Mouse (Mus musculus) limb, embryonic 11.5 days (tissue): ENCODE results near the gene Nhlrc1. TPM values are rescaled to one million over a fixed set of nuclear protein-coding genes. Genes with fewer than 3 reads are reported as not detected.

ENCODE experiments used
- ATAC-seq: fragments of 200-750 bp; cut with Nextera tagmentation; 2 replicates; pipeline ENCODE4 v1.8.0; 2017; ENCODE audit warnings: low read depth; ENCODE audit not compliant: insufficient number of reproducible peaks, low FRiP score, low TSS enrichment
- DNase-seq: peaks from one replicate; pipeline ENCODE4 v3.0.0-alpha.2; 2015; ENCODE audit warnings: low spot score
- H3K27ac ChIP-seq: fragments of 300-500 bp; sonication (generic); replicated peaks from 2 replicates; pipeline ENCODE4 v1.5.1; 2014; ENCODE audit warnings: low read depth, mild to moderate bottlenecking, low read length
- H3K27me3 ChIP-seq: fragments of 300-500 bp; sonication (generic); 2 replicates; pipeline ENCODE4 v1.6.1; 2014; ENCODE audit warnings: mild to moderate bottlenecking, low read length, mixed read lengths; ENCODE audit not compliant: control insufficient read depth, insufficient read depth
- H3K36me3 ChIP-seq: fragments of 300-500 bp; sonication (generic); 2 replicates; pipeline ENCODE4 v1.6.1; 2014; ENCODE audit warnings: mild to moderate bottlenecking, low read length, moderate library complexity, mixed read lengths; ENCODE audit not compliant: control insufficient read depth, insufficient read depth
- H3K4me1 ChIP-seq: fragments of 300-500 bp; sonication (generic); 2 replicates; pipeline ENCODE4 v1.6.1; 2014; ENCODE audit warnings: low read length, mixed read lengths; ENCODE audit not compliant: control insufficient read depth, insufficient read depth
- H3K4me2 ChIP-seq: fragments of 300-500 bp; sonication (generic); 2 replicates; pipeline ENCODE4 v1.6.1; 2014; ENCODE audit warnings: low read depth, mild to moderate bottlenecking, moderate library complexity; ENCODE audit not compliant: severe bottlenecking
- H3K4me3 ChIP-seq: fragments of 300-500 bp; sonication (generic); 2 replicates; pipeline ENCODE4 v1.5.1; 2014; ENCODE audit warnings: low read depth, low read length
- H3K9ac ChIP-seq: fragments of 300-500 bp; sonication (generic); 2 replicates; pipeline ENCODE4 v1.6.1; 2014; ENCODE audit warnings: mild to moderate bottlenecking, low read length
- H3K9me3 ChIP-seq: fragments of 300-500 bp; sonication (generic); 2 replicates; pipeline ENCODE4 v1.6.1; 2016; ENCODE audit warnings: low read length; ENCODE audit not compliant: control insufficient read depth
- WGBS: fragments of 180-500 bp; shearing (Covaris S2); extraction: QIAGEN DNeasy Blood & Tissue Kit; methylation state at CpG from one replicate; pipeline ENCODE4 v1.1.7; 2014; 5-methylcytosine and 5-hydroxymethylcytosine counted together
- polyA plus RNA-seq: library from polyadenylated mRNA; unstranded; fragments of >200 nt; fragmentation: Nextera tagmentation; extraction: Ambion mirVana; gene quantifications from 2 replicates; pipeline ENCODE4 v1.2.1, GENCODE M21; 2014

Nhlrc1 gene
- polyA plus RNA-seq, 1 experiment from 2014 or later, result 3.1 TPM

GRCm38 (mm10) chr13:47020798-47021197 is 6.1 kb upstream of the Nhlrc1 start:
- no peak for ATAC-seq
- Histone ChIP-seq H3K4me3 (no peak overlapping the region), H3K27ac (no peak overlapping the region), H3K27me3 (no peaks in the 10 kb centered on the region), H3K9ac (no peak overlapping the region), H3K4me2 (no peak overlapping the region), H3K4me1 (no peaks in the 10 kb centered on the region), H3K36me3 (no peaks in the 10 kb centered on the region), H3K9me3 (no peaks in the 10 kb centered on the region)
- 75% methylated on average over 7 of the region's 7 CpGs for WGBS
- no peak for DNase-seq

- Histone ChIP-seq H3K4me2 (no peak overlapping the region), H3K36me3 (no peaks in the 10 kb centered on the region), H3K9me3 (no peaks in the 10 kb centered on the region), H3K4me3 (no peak overlapping the region), H3K4me1 (no peaks in the 10 kb centered on the region), H3K27ac (no peak overlapping the region), H3K27me3 (no peaks in the 10 kb centered on the region), H3K9ac (no peak overlapping the region)
- ATAC-seq (no peak), DNase-seq (no peak)
- 83% methylated on average over 7 of the region's 7 CpGs for WGBS
These were observed 5.1 kb upstream of the Nhlrc1 start for GRCm38 (mm10) chr13:47019774-47020173.

GRCm38 (mm10) chr13:47017259-47017658 is 2.6 kb upstream of the Nhlrc1 start:
- Histone ChIP-seq H3K4me3 (no peak overlapping the region), H3K4me1 (0 out of 2 replicates have a peak, but pooled peaks cover 2% of the 10 kb centered on the region), H3K4me2 (no peak overlapping the region), H3K9ac (no peak overlapping the region), H3K36me3 (no peaks in the 10 kb centered on the region), H3K27ac (no peak overlapping the region), H3K9me3 (no peaks in the 10 kb centered on the region; the same call in 1 of the 2 replicates), H3K27me3 (no peaks in the 10 kb centered on the region)
- ATAC-seq (no peak), DNase-seq (peak; percentile 48)
- 54% methylated on average over 5 of the region's 5 CpGs for WGBS

- H3K36me3 ChIP-seq, result no peaks in the 10 kb centered on the region
- peak overlapping the region; percentile 91; the same call in 1 of the 2 replicates for H3K4me2 ChIP-seq
- H3K9me3 ChIP-seq, result no peaks in the 10 kb centered on the region; the same call in 1 of the 2 replicates
- DNase-seq, result no peak
- no peak overlapping the region for H3K27ac ChIP-seq
- 74% methylated on average over 5 of the region's 5 CpGs for WGBS
- H3K9ac ChIP-seq, result no peak overlapping the region
- no peaks in the 10 kb centered on the region for H3K27me3 ChIP-seq
- no peak for ATAC-seq
- H3K4me1 ChIP-seq, result 0 out of 2 replicates have a peak, but pooled peaks cover 2% of the 10 kb centered on the region
- H3K4me3 ChIP-seq, result no peak overlapping the region
These were observed 498 bp upstream of the Nhlrc1 start for GRCm38 (mm10) chr13:47015195-47015501.

GRCm38 (mm10) chr13:47013740-47014139 is 910 bp downstream of the Nhlrc1 start:
- no peak overlapping the region for H3K27ac ChIP-seq
- no peak overlapping the region for H3K4me3 ChIP-seq
- H3K9me3 ChIP-seq, result peaks cover 2% of the 10 kb centered on the region; the same call in 1 of the 2 replicates
- peak; percentile 24 for DNase-seq
- H3K4me1 ChIP-seq, result 0 out of 2 replicates have a peak, but pooled peaks cover 2% of the 10 kb centered on the region
- peak overlapping the region; percentile 91; the same call in 1 of the 2 replicates for H3K4me2 ChIP-seq
- H3K9ac ChIP-seq, result no peak overlapping the region
- no peaks in the 10 kb centered on the region for H3K27me3 ChIP-seq
- no peak for ATAC-seq
- H3K36me3 ChIP-seq, result no peaks in the 10 kb centered on the region
- WGBS, result 56% methylated on average over 10 of the region's 10 CpGs

GRCm38 (mm10) chr13:47001590-47001989 is 13.1 kb downstream of the Nhlrc1 start:
- DNase-seq, result no peak
- H3K27ac ChIP-seq, result no peak overlapping the region
- no peaks in the 10 kb centered on the region for H3K36me3 ChIP-seq
- no peak overlapping the region for H3K9ac ChIP-seq
- no peaks in the 10 kb centered on the region for H3K4me1 ChIP-seq
- no peak overlapping the region for H3K4me3 ChIP-seq
- no peaks in the 10 kb centered on the region for H3K27me3 ChIP-seq
- 84% methylated on average over 4 of the region's 4 CpGs for WGBS
- no peak overlapping the region for H3K4me2 ChIP-seq
- no peaks in the 10 kb centered on the region for H3K9me3 ChIP-seq
- no peak for ATAC-seq

- H3K27ac ChIP-seq, result no peak overlapping the region
- H3K9me3 ChIP-seq, result no peaks in the 10 kb centered on the region
- WGBS, result 59% methylated on average over 5 of the region's 5 CpGs
- H3K9ac ChIP-seq, result no peak overlapping the region
- H3K4me2 ChIP-seq, result no peak overlapping the region
- DNase-seq, result no peak
- no peaks in the 10 kb centered on the region for H3K36me3 ChIP-seq
- H3K4me3 ChIP-seq, result no peak overlapping the region
- H3K4me1 ChIP-seq, result no peaks in the 10 kb centered on the region
- H3K27me3 ChIP-seq, result no peaks in the 10 kb centered on the region
- no peak for ATAC-seq
These were observed 15.2 kb downstream of the Nhlrc1 start for GRCm38 (mm10) chr13:46999498-46999897.

- no peak overlapping the region for H3K9ac ChIP-seq
- no peak for DNase-seq
- no peaks in the 10 kb centered on the region for H3K36me3 ChIP-seq
- no peaks in the 10 kb centered on the region for H3K4me1 ChIP-seq
- WGBS, result 72% methylated on average over 4 of the region's 4 CpGs
- H3K4me3 ChIP-seq, result no peak overlapping the region
- no peaks in the 10 kb centered on the region for H3K27me3 ChIP-seq
- no peak overlapping the region for H3K27ac ChIP-seq
- ATAC-seq, result no peak
- no peak overlapping the region for H3K4me2 ChIP-seq
- H3K9me3 ChIP-seq, result no peaks in the 10 kb centered on the region
These were observed 17.3 kb downstream of the Nhlrc1 start for GRCm38 (mm10) chr13:46997355-46997754.

GRCm38 (mm10) chr13:46993274-46993551 is 21.4 kb downstream of the Nhlrc1 start:
- ATAC-seq, result no peak
- H3K27ac ChIP-seq, result no peak overlapping the region
- no peak overlapping the region for H3K4me2 ChIP-seq
- no peaks in the 10 kb centered on the region for H3K27me3 ChIP-seq
- H3K36me3 ChIP-seq, result no peaks in the 10 kb centered on the region
- H3K4me1 ChIP-seq, result no peaks in the 10 kb centered on the region
- H3K9ac ChIP-seq, result no peak overlapping the region
- H3K9me3 ChIP-seq, result no peaks in the 10 kb centered on the region
- WGBS, result 84% methylated on average over 2 of the region's 2 CpGs
- H3K4me3 ChIP-seq, result no peak overlapping the region
- no peak for DNase-seq
